Mouse (Mus musculus) liver, embryonic 13.5 days (tissue): ENCODE data around the gene Relch. TPM values are rescaled to one million over a fixed set of nuclear protein-coding genes. Genes with fewer than 3 reads are reported as not detected.
"Not testable (repeated sequence)": the region's sequence is repeated elsewhere in the genome, so short reads cannot be mapped to it uniquely, and the experiment has no call there.

ENCODE experiments used
- ATAC-seq: fragments of 200-750 bp; cut with Nextera tagmentation; 2 replicates; pipeline ENCODE4 v1.8.0; 2017; ENCODE audit warnings: low read depth, mild to moderate bottlenecking, moderate number of reproducible peaks, moderate library complexity
- DNase-seq: peaks from one replicate; pipeline ENCODE4 v3.0.0; 2022
- H3K27ac ChIP-seq: fragments of 300-500 bp; sonication (generic); 2 replicates; pipeline ENCODE4 v1.5.1; 2015; ENCODE audit warnings: moderate library complexity, mild to moderate bottlenecking, inconsistent platforms
- H3K27me3 ChIP-seq: fragments of 300-500 bp; sonication (generic); 2 replicates; pipeline ENCODE4 v1.6.1; 2015; ENCODE audit warnings: mild to moderate bottlenecking, inconsistent platforms
- H3K36me3 ChIP-seq: fragments of 300-500 bp; sonication (generic); 2 replicates; pipeline ENCODE4 v1.6.1; 2015; ENCODE audit warnings: mild to moderate bottlenecking, inconsistent platforms
- H3K4me1 ChIP-seq: fragments of 300-500 bp; sonication (generic); replicated peaks from 2 replicates; pipeline ENCODE4 v1.6.1; 2015; ENCODE audit warnings: inconsistent platforms
- H3K4me2 ChIP-seq: fragments of 300-500 bp; sonication (generic); 2 replicates; pipeline ENCODE4 v1.6.1; 2015; ENCODE audit warnings: inconsistent platforms, mild to moderate bottlenecking, moderate library complexity
- H3K4me3 ChIP-seq: fragments of 300-500 bp; sonication (generic); replicated peaks from 2 replicates; pipeline ENCODE4 v1.5.1; 2015; ENCODE audit warnings: mild to moderate bottlenecking, inconsistent platforms
- H3K9ac ChIP-seq: fragments of 300-500 bp; sonication (generic); 2 replicates; pipeline ENCODE4 v1.6.1; 2015; ENCODE audit warnings: mild to moderate bottlenecking, inconsistent platforms
- H3K9me3 ChIP-seq: fragments of 300-500 bp; sonication (generic); replicated peaks from 2 replicates; pipeline ENCODE4 v1.6.1; 2016; ENCODE audit warnings: inconsistent platforms
- WGBS: fragments of 180-500 bp; shearing (Covaris S2); methylation state at CpG from one replicate; pipeline ENCODE4 v1.1.7; 2015; ENCODE audit not compliant: insufficient replicate concordance; 5-methylcytosine and 5-hydroxymethylcytosine counted together
- polyA plus RNA-seq: library from polyadenylated mRNA; unstranded; fragments of >200 nt; fragmentation: Nextera tagmentation; extraction: Ambion mirVana; gene quantifications from 2 replicates; pipeline ENCODE4 v1.2.1, GENCODE M21; 2015

The Relch gene
- polyA plus RNA-seq, 1 experiment from 2014 or later: 12.4 TPM

DNA sequence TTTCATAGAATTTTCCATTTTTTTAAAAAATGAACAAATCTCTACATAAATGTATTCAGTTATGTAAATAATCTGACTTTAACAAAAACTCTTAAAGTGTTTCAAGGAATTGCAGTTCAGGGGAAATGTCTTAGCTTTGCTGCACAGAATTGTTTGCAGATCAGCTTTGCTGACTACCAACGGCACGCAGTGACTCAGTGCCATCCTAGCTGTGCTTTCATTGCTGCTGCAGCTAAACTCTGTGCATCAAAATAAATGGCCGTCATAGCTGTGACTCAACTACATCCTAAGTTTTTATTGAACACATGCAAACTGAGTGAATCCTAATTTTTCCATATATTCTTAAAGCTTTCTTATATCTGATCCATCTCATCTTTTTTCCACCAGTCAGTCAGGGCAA is 21.8 kb downstream of the Relch start:
- H3K4me2 ChIP-seq: no peak overlapping the region
- no peaks in the 10 kb centered on the region for H3K4me1 ChIP-seq
- H3K4me3 ChIP-seq: no peak overlapping the region
- WGBS: 83% methylated on average over 3 of the region's 3 CpGs
- no peak for ATAC-seq
- no peak overlapping the region for H3K27ac ChIP-seq
- no peak overlapping the region for H3K9ac ChIP-seq
- H3K27me3 ChIP-seq: no peaks in the 10 kb centered on the region
- peaks cover 1% of the 10 kb centered on the region; the same call in 1 of the 2 replicates for H3K36me3 ChIP-seq
- no peak for DNase-seq
- no peaks in the 10 kb centered on the region for H3K9me3 ChIP-seq

DNA sequence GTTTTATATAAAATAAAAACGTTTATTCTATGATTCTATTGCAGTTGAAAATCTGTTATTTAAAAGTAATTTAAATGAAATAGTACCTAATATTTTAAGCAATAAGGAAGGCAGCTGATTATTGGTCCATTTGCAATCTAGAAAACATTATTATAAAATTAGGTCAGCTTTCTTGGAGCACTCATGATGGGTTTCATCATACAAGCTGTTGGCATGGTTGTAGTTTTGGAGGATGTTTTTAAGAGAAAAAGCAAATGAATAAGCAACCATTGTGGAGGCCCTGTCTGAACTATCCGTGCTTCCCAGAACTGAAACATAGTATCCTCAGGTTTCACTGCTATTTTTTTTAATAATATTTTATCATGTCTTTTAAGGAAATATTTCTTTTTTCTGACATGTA is 31.9 kb downstream of the Relch start:
- no peaks in the 10 kb centered on the region for H3K27me3 ChIP-seq
- ATAC-seq: no peak
- H3K9ac ChIP-seq: no peak overlapping the region
- DNase-seq: no peak
- H3K9me3 ChIP-seq: no peaks in the 10 kb centered on the region
- no peaks in the 10 kb centered on the region for H3K4me1 ChIP-seq
- no peak overlapping the region for H3K4me2 ChIP-seq
- no peak overlapping the region for H3K4me3 ChIP-seq
- H3K36me3 ChIP-seq: peaks cover 13% of the 10 kb centered on the region; the same call in 1 of the 2 replicates
- no peak overlapping the region for H3K27ac ChIP-seq
- 74% methylated on average over 2 of the region's 2 CpGs for WGBS

DNA sequence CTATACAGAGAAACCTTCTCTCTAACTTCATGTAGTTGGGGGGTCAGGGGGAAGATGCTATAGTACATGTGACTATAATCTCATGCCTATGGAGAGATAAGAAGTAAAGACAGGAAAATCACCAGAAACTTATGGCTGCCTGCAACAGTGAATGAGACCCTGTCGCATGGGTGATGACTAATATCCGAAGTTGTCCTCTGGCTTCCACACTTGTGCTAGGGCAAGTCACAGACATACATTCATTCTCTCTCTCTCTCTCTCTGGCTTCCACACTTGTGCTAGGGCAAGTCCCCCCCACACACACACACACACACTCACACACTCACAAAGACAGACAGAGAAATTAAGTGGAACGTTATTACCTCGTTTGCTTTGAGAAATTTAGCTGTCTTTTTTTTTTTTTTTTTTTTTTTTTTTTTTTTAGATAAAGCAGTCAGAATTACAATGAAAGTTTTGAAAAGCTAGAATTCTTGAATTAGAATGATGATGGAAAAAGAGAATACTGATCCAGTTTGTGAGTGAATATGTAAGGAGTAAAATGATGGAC is 37.4 kb downstream of the Relch start:
- Histone ChIP-seq H3K36me3 (peaks cover 11% of the 10 kb centered on the region), H3K27me3 (no peaks in the 10 kb centered on the region), H3K4me1 (no peaks in the 10 kb centered on the region), H3K9ac (no peak overlapping the region), H3K27ac (no peak overlapping the region), H3K4me2 (no peak overlapping the region), H3K9me3 (no peaks in the 10 kb centered on the region), H3K4me3 (no peak overlapping the region)
- WGBS: 81% methylated on average over 4 of the region's 4 CpGs
- ATAC-seq (no peak), DNase-seq (no peak)

DNA sequence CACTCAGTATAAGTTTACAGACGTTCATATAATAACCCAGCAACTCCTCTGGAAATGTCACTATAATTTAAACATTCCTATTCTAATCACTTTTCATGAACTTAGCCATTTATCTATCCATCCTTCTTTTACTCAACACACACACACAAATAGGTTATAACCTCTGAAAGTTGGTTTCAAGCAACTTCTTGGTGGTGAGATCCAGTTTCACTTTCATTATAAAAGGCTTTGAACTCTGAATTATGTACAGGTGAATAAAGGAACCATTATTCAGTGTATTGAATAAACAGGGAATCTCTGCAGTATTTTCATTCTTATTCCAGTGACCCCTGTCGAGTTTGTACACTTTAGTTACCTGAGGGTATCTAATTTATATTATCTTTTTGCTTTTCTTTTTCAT is 45.8 kb downstream of the Relch start:
- DNase-seq: no peak
- Histone ChIP-seq H3K27ac (no peak overlapping the region), H3K36me3 (peaks cover 24% of the 10 kb centered on the region), H3K4me1 (no peaks in the 10 kb centered on the region), H3K27me3 (no peaks in the 10 kb centered on the region), H3K4me2 (no peak overlapping the region), H3K4me3 (no peak overlapping the region), H3K9ac (no peak overlapping the region), H3K9me3 (no peaks in the 10 kb centered on the region)
- ATAC-seq: no peak
- 71% methylated on average over 2 of the region's 2 CpGs for WGBS

DNA sequence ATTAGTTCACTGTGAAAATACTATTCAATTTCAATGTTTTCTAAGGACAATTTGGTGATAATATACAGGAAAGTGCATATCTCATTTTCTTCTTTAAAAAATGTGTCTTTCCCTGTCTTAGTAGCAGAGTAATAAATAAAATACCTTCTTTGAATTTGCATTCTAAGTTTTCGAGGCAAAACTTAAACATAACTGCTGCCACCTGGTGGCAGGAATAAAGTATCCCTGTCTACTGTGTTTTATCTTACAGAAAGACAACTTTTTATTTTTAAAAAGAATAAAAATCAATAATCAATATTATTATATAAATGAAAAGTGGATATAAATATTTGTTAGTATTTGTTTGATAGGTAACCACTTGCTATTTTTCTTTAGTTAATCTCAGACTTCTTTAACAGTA is 47.6 kb downstream of the Relch start:
- DNase-seq: no peak
- peaks cover 24% of the 10 kb centered on the region for H3K36me3 ChIP-seq
- WGBS: 64% methylated on average over 1 of the region's 1 CpGs

DNA sequence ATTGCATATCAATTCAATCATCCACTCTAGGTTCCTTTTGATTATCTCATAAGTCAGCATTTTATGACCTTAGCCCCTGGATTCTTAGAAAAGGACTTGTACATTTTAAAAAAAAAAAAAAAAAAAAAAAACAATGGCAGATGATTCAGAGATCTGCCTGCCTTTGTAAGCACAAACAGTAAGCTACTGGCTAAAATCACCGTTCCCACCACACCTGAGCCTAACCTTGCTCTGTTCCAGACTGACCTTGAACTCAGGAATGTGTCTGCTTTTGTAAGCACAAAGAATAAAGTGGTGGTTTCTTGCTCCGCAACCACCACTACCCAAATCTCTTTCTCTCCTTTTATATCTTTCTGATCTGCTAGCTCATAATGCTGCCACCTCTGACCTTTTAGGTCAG is 49.2 kb downstream of the Relch start:
- DNase-seq (no peak), ATAC-seq (no peak)
- no peaks in the 10 kb centered on the region for H3K9me3 ChIP-seq
- peaks cover 22% of the 10 kb centered on the region for H3K36me3 ChIP-seq
- H3K4me3 ChIP-seq: no peak overlapping the region
- no peak overlapping the region for H3K4me2 ChIP-seq
- no peak overlapping the region for H3K9ac ChIP-seq
- H3K27ac ChIP-seq: no peak overlapping the region
- no peaks in the 10 kb centered on the region for H3K4me1 ChIP-seq
- WGBS: 89% methylated on average over 2 of the region's 2 CpGs
- no peaks in the 10 kb centered on the region for H3K27me3 ChIP-seq

More for the DNA sequence above, 47.6 kb downstream of the Relch start:
- Histone ChIP-seq H3K4me2 (no peak overlapping the region), H3K27ac (no peak overlapping the region), H3K9ac (no peak overlapping the region), H3K27me3 (no peaks in the 10 kb centered on the region), H3K4me3 (no peak overlapping the region), H3K4me1 (no peaks in the 10 kb centered on the region), H3K9me3 (no peaks in the 10 kb centered on the region)
- no peak for ATAC-seq

DNA sequence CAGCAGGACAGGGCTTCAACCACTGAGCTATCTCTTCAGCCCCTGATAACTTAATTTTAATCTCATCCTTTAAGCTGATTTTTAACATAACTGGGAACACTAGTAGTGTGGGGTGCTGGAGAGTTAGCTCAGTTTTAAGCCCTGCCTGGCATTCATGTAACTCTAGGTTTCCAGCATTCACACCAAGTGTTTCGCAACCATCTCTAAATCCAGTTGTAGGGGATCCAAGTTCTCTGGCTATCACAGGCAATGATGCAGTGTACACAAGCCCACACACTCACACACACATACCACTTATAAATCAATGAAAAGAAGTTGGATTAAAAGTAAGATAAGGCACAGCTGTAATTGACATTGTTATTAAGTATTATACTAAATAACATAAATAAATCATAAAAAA is 54.7 kb downstream of the Relch start:
- Histone ChIP-seq H3K36me3 (peaks cover 31% of the 10 kb centered on the region), H3K27ac (no peak overlapping the region), H3K4me2 (no peak overlapping the region), H3K4me3 (no peak overlapping the region), H3K9ac (no peak overlapping the region), H3K4me1 (no peaks in the 10 kb centered on the region), H3K27me3 (no peaks in the 10 kb centered on the region), H3K9me3 (no peaks in the 10 kb centered on the region)
- DNase-seq (no peak), ATAC-seq (no peak)
- 88% methylated on average over 1 of the region's 1 CpGs for WGBS

DNA sequence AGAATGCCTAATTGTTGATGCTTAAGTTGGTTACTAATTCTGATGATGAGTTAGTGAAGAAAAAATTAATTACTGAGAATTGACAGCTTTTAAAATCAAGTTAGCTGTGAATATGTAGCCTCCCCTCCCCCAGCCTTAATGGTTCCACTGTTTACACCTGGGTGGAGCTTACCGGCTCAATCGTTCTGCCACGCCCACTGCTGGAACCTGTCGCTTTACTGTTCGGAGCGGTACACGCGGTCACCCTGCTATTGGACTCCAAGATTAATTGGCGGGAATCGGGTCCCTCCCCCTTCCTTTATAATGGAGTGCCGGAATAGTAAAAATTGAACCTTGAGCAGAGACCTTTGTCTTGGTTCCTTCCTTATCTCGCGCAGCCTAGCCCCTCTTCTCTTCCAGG is 65.6 kb downstream of the Relch start:
- H3K9me3 ChIP-seq, H3K9ac ChIP-seq, H3K4me1 ChIP-seq, DNase-seq, H3K4me2 ChIP-seq, ATAC-seq, H3K4me3 ChIP-seq, H3K27ac ChIP-seq, H3K27me3 ChIP-seq: not testable (repeated sequence)
- 86% methylated on average over 13 of the region's 13 CpGs for whole genome bisulfite sequencing
- H3K36me3 ChIP-seq: peaks cover 33% of the 10 kb centered on the region

DNA sequence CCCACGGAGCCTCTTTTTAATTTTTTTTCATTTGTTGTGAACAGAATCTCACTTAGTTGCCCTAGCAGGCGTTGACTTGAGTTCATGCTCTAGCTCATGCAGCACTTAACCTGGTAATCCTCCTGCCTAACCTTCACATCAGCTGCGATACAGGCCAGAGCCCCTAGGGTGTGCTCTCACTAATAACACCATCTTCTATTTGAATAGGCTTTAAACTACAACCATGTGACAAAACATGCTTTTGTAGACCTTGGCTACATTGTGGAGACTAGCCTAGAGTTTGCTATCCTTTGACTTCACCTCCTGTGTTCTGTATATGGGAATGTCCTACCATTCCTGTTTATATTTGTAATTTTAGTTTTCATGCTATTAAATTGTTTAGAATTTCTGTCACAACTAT is 71.7 kb downstream of the Relch start:
- no peak for ATAC-seq

DNA sequence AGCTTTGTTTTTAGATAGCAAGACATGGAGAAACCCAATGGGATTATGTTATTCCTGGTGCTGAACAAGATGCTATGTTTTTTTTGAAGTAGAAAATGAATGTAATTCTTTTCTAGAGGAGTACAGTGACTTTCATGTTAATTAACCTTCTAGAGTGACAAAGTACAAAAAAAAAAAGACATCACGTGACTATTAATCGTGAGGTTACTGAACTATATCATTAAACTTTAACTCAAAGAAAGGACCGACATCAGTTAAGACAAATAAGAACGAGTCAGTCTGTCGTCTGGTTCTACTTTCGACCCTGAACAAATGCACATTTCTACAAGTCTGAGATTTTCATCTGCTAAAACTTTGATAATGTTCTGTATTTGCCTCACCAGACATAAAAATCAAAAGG is 74.7 kb downstream of the Relch start:
- Histone ChIP-seq H3K27me3 (no peaks in the 10 kb centered on the region), H3K4me2 (no peak overlapping the region), H3K9ac (no peak overlapping the region), H3K4me3 (no peak overlapping the region), H3K36me3 (peaks cover 35% of the 10 kb centered on the region), H3K9me3 (no peaks in the 10 kb centered on the region), H3K4me1 (no peaks in the 10 kb centered on the region), H3K27ac (no peak overlapping the region)
- ATAC-seq (no peak), DNase-seq (no peak)
- 81% methylated on average over 6 of the region's 6 CpGs for WGBS

More for the DNA sequence above, 71.7 kb downstream of the Relch start:
- Histone ChIP-seq H3K4me1 (no peaks in the 10 kb centered on the region), H3K9ac (no peak overlapping the region), H3K4me3 (no peak overlapping the region), H3K4me2 (no peak overlapping the region), H3K36me3 (peaks cover 23% of the 10 kb centered on the region), H3K9me3 (no peaks in the 10 kb centered on the region), H3K27me3 (no peaks in the 10 kb centered on the region), H3K27ac (no peak overlapping the region)
- WGBS: 73% methylated on average over 3 of the region's 3 CpGs
- DNase-seq: no peak

DNA sequence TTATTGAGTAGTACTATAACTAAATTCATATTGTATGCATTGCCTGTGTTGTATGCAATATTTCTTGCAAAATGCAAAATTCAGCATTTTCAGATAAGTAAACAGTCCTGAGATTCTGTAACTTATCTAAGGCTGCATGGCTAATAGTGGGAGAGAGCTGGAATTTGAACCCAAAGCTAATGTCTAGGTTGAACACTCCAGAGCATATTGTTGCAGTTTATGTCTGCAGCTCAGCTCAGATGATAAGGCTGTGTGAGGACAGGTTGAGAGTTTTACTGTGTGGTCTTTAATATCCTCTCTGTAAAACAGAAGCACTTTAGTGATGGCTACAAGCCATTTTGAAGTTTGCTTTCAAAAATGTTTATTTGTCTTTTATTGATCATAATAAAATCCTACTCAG is 75.8 kb downstream of the Relch start:
- Histone ChIP-seq H3K9me3 (no peaks in the 10 kb centered on the region), H3K36me3 (peaks cover 41% of the 10 kb centered on the region)
- DNase-seq: no peak

DNA sequence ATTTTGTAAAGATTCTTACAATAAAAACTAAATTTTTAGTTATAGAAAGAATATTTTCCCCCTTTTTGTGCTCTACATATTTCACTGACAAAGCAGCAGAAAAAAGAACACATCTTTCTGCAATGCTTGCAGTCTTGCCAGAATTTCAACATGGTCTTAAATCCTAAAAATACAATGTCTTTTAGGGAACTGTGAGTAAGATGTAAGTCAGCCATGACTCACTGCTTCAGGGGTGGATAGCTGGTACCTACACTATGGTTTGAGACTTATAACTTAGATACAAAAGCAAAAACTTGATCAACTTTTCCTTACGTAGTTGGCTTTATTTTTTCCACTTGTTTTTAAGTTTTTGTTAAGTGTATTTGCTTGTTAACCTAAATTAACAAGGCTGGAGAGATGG is 78.8 kb downstream of the Relch start:
- Histone ChIP-seq H3K36me3 (peaks cover 46% of the 10 kb centered on the region), H3K9ac (no peak overlapping the region), H3K27me3 (no peaks in the 10 kb centered on the region), H3K9me3 (no peaks in the 10 kb centered on the region), H3K4me2 (no peak overlapping the region), H3K4me1 (no peaks in the 10 kb centered on the region), H3K27ac (no peak overlapping the region), H3K4me3 (no peak overlapping the region)
- WGBS: 83% methylated on average over 1 of the region's 1 CpGs
- no peak for ATAC-seq
- no peak for DNase-seq

More for the DNA sequence above, 75.8 kb downstream of the Relch start:
- Histone ChIP-seq H3K4me3 (no peak overlapping the region), H3K4me2 (no peak overlapping the region), H3K9ac (no peak overlapping the region), H3K27ac (no peak overlapping the region), H3K27me3 (no peaks in the 10 kb centered on the region), H3K4me1 (no peaks in the 10 kb centered on the region)
- ATAC-seq: no peak
